Mouse (Mus musculus) liver, embryonic 14.5 days (tissue): ENCODE data around the gene Fam71f2. TPM values are rescaled to one million over a fixed set of nuclear protein-coding genes. Genes with fewer than 3 reads are reported as not detected.

Experiments used
- ATAC-seq: fragments of 200-750 bp; cut with Nextera tagmentation; 2 replicates; pipeline ENCODE4 v1.8.0; 2017; ENCODE audit warnings: moderate number of reproducible peaks, mild to moderate bottlenecking, moderate library complexity; ENCODE audit not compliant: insufficient read depth
- DNase-seq, 3 experiments: peaks; one replicate each; pipeline ENCODE4 v3.0.0-alpha.2; 2012 to 2013; ENCODE audit warnings: low read depth in 3 of 3, low spot score in 3 of 3
- H3K27ac ChIP-seq: fragments of 300-500 bp; sonication (generic); 2 replicates; pipeline ENCODE4 v1.5.1; 2014; ENCODE audit warnings: moderate library complexity, mild to moderate bottlenecking, control low read depth, inconsistent platforms
- H3K27me3 ChIP-seq: fragments of 300-500 bp; sonication (generic); 2 replicates; pipeline ENCODE4 v1.6.1; 2014; ENCODE audit warnings: mild to moderate bottlenecking, low read length, moderate library complexity; ENCODE audit not compliant: control insufficient read depth, insufficient read depth
- H3K36me3 ChIP-seq: fragments of 300-500 bp; sonication (generic); replicated peaks from 2 replicates; pipeline ENCODE4 v1.6.1; 2014; ENCODE audit warnings: low read depth; ENCODE audit not compliant: control insufficient read depth, insufficient read depth
- H3K4me1 ChIP-seq, 2 experiments: fragments of 200-500 bp in 1 of 2; fragments of 300-500 bp in 1 of 2; sonication (generic) in 1 of 2; replicated peaks; 2 replicates each; pipeline ENCODE4 v1.6.1; 2012 to 2014; ENCODE audit warnings: antibody characterized with exemption in 1 of 2, inconsistent platforms in 1 of 2, low read length in 1 of 2; ENCODE audit not compliant: control insufficient read depth in 2 of 2, insufficient read depth in 2 of 2
- H3K4me2 ChIP-seq: fragments of 300-500 bp; sonication (generic); 2 replicates; pipeline ENCODE4 v1.6.1; 2014; ENCODE audit warnings: low read depth, mild to moderate bottlenecking, control low read depth, moderate library complexity
- H3K4me3 ChIP-seq, 2 experiments: fragments of 200-500 bp in 1 of 2; fragments of 300-500 bp in 1 of 2; sonication (generic) in 1 of 2; 2 replicates each; pipeline ENCODE4 v1.5.1; 2012 to 2014; ENCODE audit warnings: low read depth in 2 of 2, low read length in 2 of 2, mild to moderate bottlenecking in 2 of 2, control low read depth in 1 of 2, inconsistent platforms in 1 of 2, moderate library complexity in 1 of 2; ENCODE audit not compliant: insufficient read depth in 1 of 2
- H3K9ac ChIP-seq: fragments of 300-500 bp; sonication (generic); replicated peaks from 2 replicates; pipeline ENCODE4 v1.6.1; 2014; ENCODE audit warnings: mild to moderate bottlenecking, control low read depth, moderate library complexity
- H3K9me3 ChIP-seq: fragments of 300-500 bp; sonication (generic); 2 replicates; pipeline ENCODE4 v1.6.1; 2016; ENCODE audit warnings: low read length, mixed read lengths; ENCODE audit not compliant: control insufficient read depth
- CTCF ChIP-seq: IDR thresholded peaks from 2 replicates; pipeline ENCODE4 v1.5.1; 2016; ENCODE audit warnings: antibody characterized with exemption, low read depth, control low read depth
- EP300 ChIP-seq: IDR thresholded peaks from 2 replicates; pipeline ENCODE4 v1.6.1; 2016; ENCODE audit warnings: antibody characterized with exemption, low read depth
- WGBS: fragments of 180-500 bp; shearing (Covaris S2); extraction: QIAGEN DNeasy Blood & Tissue Kit; methylation state at CpG from one replicate; pipeline ENCODE4 v1.1.7; 2014; ENCODE audit not compliant: insufficient replicate concordance; 5-methylcytosine and 5-hydroxymethylcytosine counted together
- polyA plus RNA-seq, 2 experiments: library from polyadenylated mRNA; depleted of rRNA in 1 of 2; stranded (reverse) in 1 of 2; unstranded in 1 of 2; fragments of >200 nt; fragmentation: Nextera tagmentation in 1 of 2; extraction: Ambion mirVana in 1 of 2; gene quantifications; 2 replicates each; pipeline versions ENCODE4 v1.2.1 to v1.2.3; 2012 to 2014

Fam71f2 gene
- polyA plus RNA-seq, 2 experiments = 0.23 TPM; not detected in 1

DNA sequence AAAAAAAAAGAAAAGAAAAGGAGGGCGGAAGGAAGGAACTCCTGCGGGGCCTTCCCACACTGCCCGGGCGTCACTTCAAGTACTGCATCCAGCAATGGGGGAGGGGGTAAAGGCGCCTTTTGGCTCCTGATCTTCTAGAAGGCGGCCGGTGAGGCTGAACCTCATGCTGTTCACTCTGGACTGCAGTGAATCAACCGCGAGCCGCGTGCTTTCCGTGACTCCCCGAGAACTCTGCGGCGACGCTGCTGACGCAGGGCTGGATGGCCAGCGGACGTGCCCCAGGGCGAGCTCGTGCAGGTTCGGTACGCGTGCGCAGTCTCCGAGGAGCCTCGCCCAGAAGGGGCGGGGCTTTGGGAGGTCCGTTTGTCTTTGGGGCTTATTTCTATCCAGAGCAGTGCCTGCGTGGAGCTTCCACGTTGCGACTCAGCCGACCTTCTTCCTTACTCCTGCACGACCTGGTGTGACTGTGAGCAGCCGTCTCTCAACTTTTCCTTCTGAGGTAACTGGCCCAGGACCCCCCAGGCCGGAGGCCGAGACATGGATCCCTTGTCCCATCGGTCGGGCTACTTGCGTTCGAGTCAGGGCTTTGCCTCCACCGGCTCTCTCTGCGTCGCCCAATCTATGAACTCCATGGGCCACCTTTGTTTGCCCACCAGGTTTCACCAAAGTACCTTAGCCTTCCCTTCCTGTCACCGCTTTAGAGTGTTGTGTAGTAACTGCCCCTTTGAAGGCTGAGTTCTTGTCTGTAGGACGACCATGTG lies 6.9 kb upstream of the Fam71f2 start, which contains the start of gene Hilpda:
Gene Hilpda (plus strand): TSS at position 177 of the 761 bp plus-strand sequence.
- H3K27ac ChIP-seq = peak within 1 kb of the TSS; percentile 42
- peak; percentile 96 for ATAC-seq
- no peaks in the 10 kb centered on the region for H3K9me3 ChIP-seq
- WGBS = under 1% methylated on average over 46 of the region's 46 CpGs
- peaks cover 3% of the 10 kb centered on the region for H3K36me3 ChIP-seq
- DNase-seq = peak; percentile 86 to 89 (median 89)
- H3K4me1 ChIP-seq = peaks cover 0 to 10% of the 10 kb centered on the region in 2 experiments; a peak in 2 of 4 replicates
- peak within 1 kb of the TSS; percentile 72 to 78 for H3K4me3 ChIP-seq
- peak within 1 kb of the TSS; percentile 69 for H3K4me2 ChIP-seq
- no peaks in the 10 kb centered on the region for H3K27me3 ChIP-seq
- no peak for TF ChIP-seq CTCF
- TF ChIP-seq EP300 = no peak
- peak within 1 kb of the TSS; percentile 61 for H3K9ac ChIP-seq

DNA sequence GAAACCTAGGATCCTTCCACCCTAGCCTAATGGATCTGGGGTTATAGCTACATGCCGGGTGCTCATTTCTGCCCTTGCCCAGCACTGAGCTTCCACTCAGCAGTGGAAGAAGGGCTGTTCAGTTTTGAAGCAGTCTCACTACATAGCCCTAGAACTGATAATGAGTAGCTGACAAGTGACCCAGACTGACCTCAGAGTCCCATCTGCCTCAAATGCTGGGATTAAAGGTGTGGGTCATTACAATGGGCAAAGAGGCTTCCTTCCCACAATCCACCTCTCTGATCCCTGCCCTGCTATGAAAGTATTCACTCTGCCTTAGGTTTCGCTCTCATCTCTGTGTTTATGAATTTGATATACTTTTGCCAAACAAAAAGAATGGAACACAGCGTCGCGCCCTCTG lies 2.6 kb upstream of the Fam71f2 start:
- H3K9ac ChIP-seq = no peak overlapping the region
- H3K4me1 ChIP-seq = peaks cover 2 to 3% of the 10 kb centered on the region in 2 experiments; a peak in 1 of 4 replicates
- no peak overlapping the region for H3K4me3 ChIP-seq
- no peak overlapping the region for H3K27ac ChIP-seq
- TF ChIP-seq CTCF (no peak), EP300 (no peak)
- no peaks in the 10 kb centered on the region for H3K27me3 ChIP-seq
- no peaks in the 10 kb centered on the region for H3K9me3 ChIP-seq
- ATAC-seq (no peak), DNase-seq (no peak)
- WGBS = 92% methylated on average over 5 of the region's 5 CpGs
- peaks cover 3% of the 10 kb centered on the region for H3K36me3 ChIP-seq
- no peak overlapping the region for H3K4me2 ChIP-seq

DNA sequence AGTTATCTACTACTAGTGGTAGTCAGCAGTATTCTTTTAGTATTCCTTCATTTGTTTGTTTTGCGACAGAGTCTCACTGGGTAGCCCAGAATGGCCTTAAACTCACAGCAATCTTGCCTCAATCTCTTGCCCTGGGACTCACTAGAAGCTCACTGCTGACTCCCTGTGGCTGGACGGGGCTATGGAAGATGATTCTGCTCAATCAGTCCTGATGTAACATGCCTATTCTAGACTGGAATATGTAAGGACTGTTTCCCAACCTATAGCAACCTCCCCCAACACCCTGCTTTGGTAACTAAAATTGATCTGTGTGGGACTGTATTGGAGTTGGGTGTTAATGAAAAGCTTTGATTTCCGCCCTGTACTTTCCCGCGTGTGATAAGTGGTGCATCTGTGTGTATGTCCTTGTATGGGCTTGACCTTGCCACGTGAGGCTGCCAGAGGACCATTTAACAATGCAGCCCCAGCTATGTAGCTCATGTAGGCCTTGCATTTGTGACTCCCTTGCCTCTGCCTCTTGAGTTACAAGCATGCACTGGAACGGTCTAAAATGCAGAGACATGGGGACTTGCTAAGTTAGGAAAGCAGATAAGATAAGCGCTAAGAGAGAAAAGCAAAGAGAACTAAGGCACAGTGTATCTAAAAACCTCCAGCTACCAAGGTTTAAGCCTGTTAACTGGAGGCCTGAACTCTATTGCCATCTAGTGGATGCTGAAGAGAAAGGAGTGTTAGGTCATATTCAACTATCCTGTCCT lies 703 bp upstream of the Fam71f2 start:
- Histone ChIP-seq H3K4me2 (no peak overlapping the region), H3K4me3 (no peak overlapping the region), H3K36me3 (peaks cover 3% of the 10 kb centered on the region), H3K27me3 (no peaks in the 10 kb centered on the region), H3K4me1 (peaks cover 2% of the 10 kb centered on the region in 2 experiments; a peak in 1 of 4 replicates), H3K9ac (no peak overlapping the region), H3K9me3 (no peaks in the 10 kb centered on the region), H3K27ac (no peak overlapping the region)
- peak in 2 of 3 experiments; percentile 39 to 52 for DNase-seq
- 22% methylated on average over 8 of the region's 8 CpGs for WGBS
- TF ChIP-seq EP300 (no peak), CTCF (peak; percentile 67)
- peak; percentile 39; the same call in 1 of the 2 replicates for ATAC-seq

DNA sequence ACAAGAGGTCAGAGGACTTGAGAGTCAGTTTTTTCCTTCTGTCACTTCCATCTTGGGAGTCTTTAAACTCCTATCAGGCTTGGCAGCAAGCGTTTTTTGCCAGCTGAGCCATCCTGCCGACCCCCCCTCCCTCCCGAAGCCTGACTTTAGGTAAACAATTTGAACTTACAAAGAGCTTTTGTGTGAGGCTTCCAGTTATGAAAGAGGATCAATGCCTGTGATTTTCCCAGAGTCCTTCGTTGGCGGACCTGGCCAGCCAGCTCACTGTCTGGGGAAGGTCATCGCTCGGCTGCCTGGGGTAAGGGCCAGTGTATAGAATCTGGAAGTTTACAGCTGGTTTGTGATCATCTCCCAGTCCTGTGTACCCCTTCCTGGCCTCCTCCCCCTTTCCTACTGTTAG lies 1.3 kb downstream of the Fam71f2 start:
- no peak for ATAC-seq

DNA sequence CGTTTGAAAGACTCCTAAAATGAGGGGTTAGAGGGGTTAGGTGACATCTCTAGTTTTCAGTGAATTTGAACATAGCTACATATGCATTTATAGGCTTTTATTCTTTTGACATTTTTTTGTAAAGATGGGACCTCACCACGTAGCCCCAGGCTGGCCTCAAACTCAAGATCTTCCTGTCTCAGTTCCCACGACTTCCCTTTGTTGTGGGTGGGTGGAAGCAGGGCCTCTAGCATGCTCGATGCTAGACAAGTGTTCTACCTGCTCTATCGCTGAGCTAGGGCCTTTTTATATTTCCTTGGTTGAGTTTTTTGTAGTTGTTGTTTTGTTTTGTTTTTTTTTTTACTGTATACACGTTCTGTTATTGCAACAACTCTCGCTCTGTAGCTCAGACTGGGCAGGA lies 7.5 kb downstream of the Fam71f2 start:
- ATAC-seq = no peak
- Histone ChIP-seq H3K27ac (no peak overlapping the region), H3K9me3 (no peaks in the 10 kb centered on the region), H3K9ac (no peak overlapping the region), H3K4me3 (no peak overlapping the region), H3K4me2 (no peak overlapping the region), H3K27me3 (no peaks in the 10 kb centered on the region), H3K36me3 (no peaks in the 10 kb centered on the region), H3K4me1 (no peaks in the 10 kb centered on the region)
- 38% methylated on average over 7 of the region's 7 CpGs for WGBS
- no peak for TF ChIP-seq CTCF
- TF ChIP-seq EP300 = no peak
- no peak for DNase-seq

More for the DNA sequence above, 1.3 kb downstream of the Fam71f2 start:
- H3K27ac ChIP-seq = no peak overlapping the region
- H3K9me3 ChIP-seq = no peaks in the 10 kb centered on the region
- 0 out of 4 replicates have a peak, but pooled peaks cover 0 to 2% of the 10 kb centered on the region in 2 experiments for H3K4me1 ChIP-seq
- no peak for DNase-seq
- H3K36me3 ChIP-seq = no peaks in the 10 kb centered on the region
- TF ChIP-seq EP300 (no peak), CTCF (no peak)
- H3K9ac ChIP-seq = no peak overlapping the region
- H3K27me3 ChIP-seq = no peaks in the 10 kb centered on the region
- no peak overlapping the region for H3K4me2 ChIP-seq
- no peak overlapping the region for H3K4me3 ChIP-seq
- 64% methylated on average over 7 of the region's 7 CpGs for WGBS
